In genomic region chr2:167823044-167823443, GRCm38 (mm10) we compare ENCODE assay signal across 11 mouse cellular contexts.
A peak's percentile ranks its signal among the peaks of the same experiment; 100 is the strongest.
DNase-seq lines count a peak whose midpoint lies in the region; ATAC-seq and TF ChIP-seq lines count a peak whose summit lies in the region.
"Had no signal": no experiment of that assay in that cellular context is flagged by ENCODE, and none has a peak within 500 bp of the region (broad histone marks: within the 10 kb centered on the region; RNA-seq: fewer than 3 reads in every experiment).

No protein-coding gene starts in this region.

- H3K4me3 ChIP-seq in lung, embryonic 15.5 days = no peak overlapping the region
- H3K4me3 ChIP-seq in limb, embryonic 10.5 days = no peak overlapping the region
- no peak overlapping the region for H3K4me3 ChIP-seq in stomach, postnatal 0 days (ENCODE audit: low read depth, low read length)
- H3K4me3 ChIP-seq: forebrain, embryonic 10.5 days; hindbrain, embryonic 12.5 days had no signal

- no peak for DNase-seq in lung, postnatal 25 days (ENCODE audit: low spot score)
- DNase-seq in limb, embryonic 10.5 days (ENCODE audit: low spot score) = no peak
- DNase-seq in stomach, postnatal 0 days (ENCODE audit: low spot score) = no peak
- DNase-seq in gastrocnemius, adult 18-20 months (ENCODE audit: low spot score) = no peak
- no peak for DNase-seq in layer of hippocampus, adult 11-12 months (ENCODE audit: low spot score)
- DNase-seq: layer of hippocampus, postnatal 36 days had no signal

- H3K4me1 ChIP-seq in lung, embryonic 15.5 days = peaks cover 76% of the 10 kb centered on the region
- H3K4me1 ChIP-seq in limb, embryonic 10.5 days = peaks cover 37% of the 10 kb centered on the region
- H3K4me1 ChIP-seq in stomach, postnatal 0 days (replicated peaks; ENCODE audit: control insufficient read depth, insufficient read depth) = peaks cover 10% of the 10 kb centered on the region

- no peaks in the 10 kb centered on the region for H3K36me3 ChIP-seq in lung, embryonic 15.5 days
- H3K36me3 ChIP-seq in limb, embryonic 10.5 days = no peaks in the 10 kb centered on the region
- no peaks in the 10 kb centered on the region for H3K36me3 ChIP-seq in stomach, postnatal 0 days (ENCODE audit: control insufficient read depth, insufficient read depth, low read length)
- H3K36me3 ChIP-seq: forebrain, embryonic 10.5 days; hindbrain, embryonic 12.5 days had no signal

- H3K9me3 ChIP-seq in lung, embryonic 15.5 days = no peaks in the 10 kb centered on the region
- H3K9me3 ChIP-seq in limb, embryonic 10.5 days (replicated peaks) = no peaks in the 10 kb centered on the region
- no peaks in the 10 kb centered on the region for H3K9me3 ChIP-seq in stomach, postnatal 0 days (ENCODE audit: control insufficient read depth, low read length)
- H3K9me3 ChIP-seq: forebrain, embryonic 10.5 days; hindbrain, embryonic 12.5 days had no signal

- H3K4me2 ChIP-seq in lung, embryonic 15.5 days = no peak overlapping the region
- no peak overlapping the region for H3K4me2 ChIP-seq in stomach, postnatal 0 days (replicated peaks; ENCODE audit: low read depth)
- H3K4me2 ChIP-seq: hindbrain, embryonic 12.5 days had no signal

- no peak for TF ChIP-seq EP300 in stomach, postnatal 0 days (optimal IDR thresholded peaks at IDR 0.05)

- no peak for ATAC-seq in lung, embryonic 15.5 days (ENCODE audit: borderline replicate concordance, extremely low read depth, low FRiP score, low TSS enrichment)
- ATAC-seq in common myeloid progenitor, adult 5-6 weeks (replicated peaks; ENCODE audit: low read depth, poor library complexity, severe bottlenecking) = peak; percentile 45
- ATAC-seq in stomach, postnatal 0 days (ENCODE audit: low FRiP score, low TSS enrichment) = peak; percentile 32; the same call in 1 of the 2 replicates

- 87% methylated on average over 3 of the region's 3 CpGs for WGBS in lung, embryonic 15.5 days
- 93% methylated on average over 3 of the region's 3 CpGs for WGBS in limb, embryonic 10.5 days
- 84% methylated on average over 3 of the region's 3 CpGs for WGBS in stomach, postnatal 0 days

- peak overlapping the region; percentile 94 for H3K27ac ChIP-seq in lung, embryonic 15.5 days
- H3K27ac ChIP-seq in limb, embryonic 10.5 days = peak overlapping the region; percentile 61; the same call in 1 of the 2 replicates
- peak overlapping the region; percentile 87 for H3K27ac ChIP-seq in stomach, postnatal 0 days (replicated peaks)
- H3K27ac ChIP-seq: hindbrain, embryonic 12.5 days; kidney, postnatal 0 days had no signal

- no peak for TF ChIP-seq CTCF in stomach, postnatal 0 days (IDR thresholded peaks at IDR 0.05; ENCODE audit: low read depth)

- no peaks in the 10 kb centered on the region for H3K27me3 ChIP-seq in lung, embryonic 15.5 days
- H3K27me3 ChIP-seq in limb, embryonic 10.5 days (ENCODE audit: low read depth, poor library complexity, severe bottlenecking) = no peaks in the 10 kb centered on the region
- H3K27me3 ChIP-seq in stomach, postnatal 0 days (ENCODE audit: control insufficient read depth, insufficient read depth, low read length) = no peaks in the 10 kb centered on the region
- H3K27me3 ChIP-seq: hindbrain, embryonic 12.5 days had no signal

- H3K9ac ChIP-seq in lung, embryonic 15.5 days = no peak overlapping the region
- H3K9ac ChIP-seq in stomach, postnatal 0 days (ENCODE audit: low read length) = no peak overlapping the region
- H3K9ac ChIP-seq: hindbrain, embryonic 12.5 days had no signal
